Mouse (Mus musculus) left cerebral cortex, postnatal 4 days (tissue): ENCODE results near the gene Ccdc194. TPM values are rescaled to one million over a fixed set of nuclear protein-coding genes. Genes with fewer than 3 reads are reported as not detected.
"Not testable (repeated sequence)": the region's sequence is repeated elsewhere in the genome, so short reads cannot be mapped to it uniquely, and the experiment has no call there.

Experiments used
- DNase-seq: peaks from one replicate; pipeline ENCODE4 v3.0.0-alpha.2; 2022
- intact Hi-C: fragments of 180-260 bp; cut with DNase I; formaldehyde crosslinking; loops from one replicate; pipeline ENCODE4 v1.15.1; 2025
- total RNA-seq, 2 experiments: library from RNA; stranded (reverse); gene quantifications; 2 replicates each; pipeline ENCODE4 v1.2.3; 2021

Gene Ccdc194
- total RNA-seq, 2 experiments from 2014 or later: not detected

- intact Hi-C loops: not testable (repeated sequence)
- peak; percentile 56 for DNase-seq
Measured at GRCm38 (mm10) chr8:71519037-71519825, 6.3 kb downstream of the Ccdc194 start.

GRCm38 (mm10) chr8:71516786-71517185, 8.7 kb downstream of the Ccdc194 start:
- intact Hi-C loops: no loop called here
- DNase-seq: no peak

GRCm38 (mm10) chr8:71515043-71515442, 10.5 kb downstream of the Ccdc194 start:
- intact Hi-C loops: no loop called here
- DNase-seq: no peak

- DNase-seq: no peak
- intact Hi-C loops: no loop called here
Measured at GRCm38 (mm10) chr8:71513018-71513754, 12.3 kb downstream of the Ccdc194 start.

- intact Hi-C loops: no loop called here
- no peak for DNase-seq
Measured at GRCm38 (mm10) chr8:71511644-71512043, 13.9 kb downstream of the Ccdc194 start, which contains the start of gene Plvap. Plvap (minus strand) TSS chr8:71511752.

- intact Hi-C loops: no loop called here
- DNase-seq: no peak
Measured at GRCm38 (mm10) chr8:71509316-71509715, 16.2 kb downstream of the Ccdc194 start.

GRCm38 (mm10) chr8:71507589-71508104, 17.9 kb downstream of the Ccdc194 start:
- intact Hi-C loops: no loop called here

GRCm38 (mm10) chr8:71505979-71506378, 19.5 kb downstream of the Ccdc194 start:
- DNase-seq: peak; percentile 47
- intact Hi-C loops: no loop called here

More at GRCm38 (mm10) chr8:71507589-71508104, 17.9 kb downstream of the Ccdc194 start:
- DNase-seq: peak; percentile 72

- intact Hi-C loops: no loop called here
- no peak for DNase-seq
Measured at GRCm38 (mm10) chr8:71505326-71505725, 20.2 kb downstream of the Ccdc194 start.

GRCm38 (mm10) chr8:71504349-71504748, 21.2 kb downstream of the Ccdc194 start:
- no peak for DNase-seq
- intact Hi-C loops: no loop called here

- no peak for DNase-seq
- intact Hi-C loops: no loop called here
Measured at GRCm38 (mm10) chr8:71498816-71499690, 26.5 kb downstream of the Ccdc194 start.

GRCm38 (mm10) chr8:71497881-71498501, 27.5 kb downstream of the Ccdc194 start:
- intact Hi-C loops: no loop called here

GRCm38 (mm10) chr8:71497077-71497645, 28.4 kb downstream of the Ccdc194 start:
- intact Hi-C loops: no loop called here
- no peak for DNase-seq

More at GRCm38 (mm10) chr8:71497881-71498501, 27.5 kb downstream of the Ccdc194 start:
- no peak for DNase-seq

GRCm38 (mm10) chr8:71496481-71496880, 29.0 kb downstream of the Ccdc194 start:
- DNase-seq: peak; percentile 72
- intact Hi-C loops: no loop called here

- DNase-seq: no peak
- intact Hi-C loops: no loop called here
Measured at GRCm38 (mm10) chr8:71495811-71496210, 29.7 kb downstream of the Ccdc194 start.

GRCm38 (mm10) chr8:71495039-71495438, 30.5 kb downstream of the Ccdc194 start:
- peak; percentile 90 for DNase-seq
- intact Hi-C loops: no loop called here

- intact Hi-C loops: no loop called here
- DNase-seq: peak; percentile 81
Measured at GRCm38 (mm10) chr8:71488454-71488853, 37.1 kb downstream of the Ccdc194 start.

- intact Hi-C loops: no loop called here
- DNase-seq: peak; percentile 76
Measured at GRCm38 (mm10) chr8:71487691-71488445, 37.6 kb downstream of the Ccdc194 start, which contains the start of gene Gtpbp3. Gtpbp3 (plus strand) TSS chr8:71488103.

- no peak for DNase-seq
- intact Hi-C loops: no loop called here
Measured at GRCm38 (mm10) chr8:71486136-71486529, 39.4 kb downstream of the Ccdc194 start.
